ENCODE assay signal across 8 mouse cellular contexts in the genomic region with DNA sequence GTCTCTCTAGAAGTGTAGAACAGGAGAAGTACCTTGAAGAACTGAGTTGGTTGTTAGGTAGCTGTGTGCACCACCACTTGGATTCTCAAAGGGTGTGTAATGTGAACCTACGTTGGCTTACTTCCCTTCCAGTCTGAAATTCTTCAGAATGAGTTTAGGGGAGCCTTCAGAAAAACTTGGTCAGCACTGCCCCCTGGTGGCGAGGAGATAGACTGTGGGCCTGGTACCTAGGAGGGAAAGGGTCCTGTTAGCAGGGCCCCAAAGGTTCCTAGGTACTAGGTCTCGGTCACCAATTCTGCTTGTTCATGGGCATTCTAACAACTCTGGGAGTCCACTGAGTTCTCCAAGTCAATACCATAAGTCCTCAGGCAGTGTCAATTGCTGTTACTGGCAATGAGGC. TPM values are rescaled to one million over a fixed set of nuclear protein-coding genes. Genes with fewer than 3 reads are reported as not detected.
DNase-seq lines count a peak whose midpoint lies in the region; ATAC-seq and TF ChIP-seq lines count a peak whose summit lies in the region.

No protein-coding gene starts in this region.

- no peak overlapping the region for H3K9ac ChIP-seq in limb, embryonic 14.5 days (ENCODE audit: low read depth, low read length, severe bottlenecking)

- H3K36me3 ChIP-seq in limb, embryonic 14.5 days (ENCODE audit: control insufficient read depth, insufficient read depth, low read length): no peaks in the 10 kb centered on the region
- H3K36me3 ChIP-seq in thymus, adult 2 months (ENCODE audit: control insufficient read depth, insufficient read depth, low read length): no peaks in the 10 kb centered on the region

- H3K27ac ChIP-seq in limb, embryonic 14.5 days (replicated peaks; ENCODE audit: low read depth, low read length): no peak overlapping the region
- H3K27ac ChIP-seq in olfactory bulb, adult 2 months (ENCODE audit: insufficient read depth, low read depth, low read length): no peak overlapping the region
- H3K27ac ChIP-seq in thymus, adult 2 months (ENCODE audit: control insufficient read depth, insufficient read depth, low read length): no peak overlapping the region

- WGBS in limb, embryonic 14.5 days: 17% methylated on average over 3 of the region's 3 CpGs
- 19% methylated on average over 3 of the region's 3 CpGs for WGBS in olfactory bulb, adult 2 months
- 22% methylated on average over 3 of the region's 3 CpGs for WGBS in thymus, adult 2 months

- H3K4me3 ChIP-seq in limb, embryonic 14.5 days (replicated peaks; ENCODE audit: low read length): no peak overlapping the region
- no peak overlapping the region for H3K4me3 ChIP-seq in olfactory bulb, adult 2 months (ENCODE audit: insufficient read depth, low read depth, low read length)
- H3K4me3 ChIP-seq in thymus, adult 2 months (ENCODE audit: control insufficient read depth, insufficient read depth, low read length): no peak overlapping the region

- no peaks in the 10 kb centered on the region for H3K4me1 ChIP-seq in limb, embryonic 14.5 days (ENCODE audit: control insufficient read depth, insufficient read depth, low read length)
- H3K4me1 ChIP-seq in olfactory bulb, adult 2 months (ENCODE audit: control insufficient read depth, insufficient read depth, low read length): no peaks in the 10 kb centered on the region
- H3K4me1 ChIP-seq in thymus, adult 2 months (replicated peaks; ENCODE audit: control insufficient read depth, insufficient read depth, low read length): peaks cover 29% of the 10 kb centered on the region

- no peak overlapping the region for H3K4me2 ChIP-seq in limb, embryonic 14.5 days (replicated peaks; ENCODE audit: low read depth, low read length, severe bottlenecking)

- no peaks in the 10 kb centered on the region for H3K9me3 ChIP-seq in limb, embryonic 14.5 days (ENCODE audit: control insufficient read depth, low read length)

- peak; percentile 49; the same call in 1 of the 2 replicates for TF ChIP-seq CTCF in olfactory bulb, adult 2 months (IDR thresholded peaks at IDR 0.05; ENCODE audit: insufficient read depth, low read depth, low read length)
- TF ChIP-seq CTCF in thymus, adult 2 months (IDR thresholded peaks at IDR 0.05; ENCODE audit: borderline replicate concordance, control insufficient read depth, extremely low read depth, insufficient read depth, low read length, poor library complexity): peak; percentile 55; the same call in 1 of the 2 replicates

- DNase-seq in ovary, postnatal 10 days (ENCODE audit: low spot score): peak; percentile 69
- no peak for DNase-seq in ovary, adult 18-20 months (ENCODE audit: low spot score)
- peak; percentile 68 for DNase-seq in cerebellum, adult 11-12 months
- peak; percentile 78 to 81 for DNase-seq in frontal cortex, postnatal 25 days (ENCODE audit: low spot score in 2 of 2)
- peak; percentile 48 for DNase-seq in kidney, adult 11 months
- peak; percentile 72 for DNase-seq in limb, embryonic 14.5 days (ENCODE audit: low spot score)
- peak; percentile 91 for DNase-seq in thymus, adult 2 months

- no peak for TF ChIP-seq POLR2A in limb, embryonic 14.5 days (IDR thresholded peaks at IDR 0.05; ENCODE audit: borderline replicate concordance, extremely low read depth, insufficient read depth, insufficient read length)
- TF ChIP-seq POLR2A in olfactory bulb, adult 2 months (IDR thresholded peaks at IDR 0.05; ENCODE audit: insufficient read depth, low read depth, low read length): no peak
- TF ChIP-seq POLR2A in thymus, adult 2 months (IDR thresholded peaks at IDR 0.05; ENCODE audit: control insufficient read depth, extremely low read depth, insufficient read depth, low read length, poor library complexity): no peak

- H3K27me3 ChIP-seq in limb, embryonic 14.5 days (ENCODE audit: control insufficient read depth, insufficient read depth, low read length): no peaks in the 10 kb centered on the region
- no peaks in the 10 kb centered on the region for H3K27me3 ChIP-seq in thymus, adult 2 months (ENCODE audit: control insufficient read depth, insufficient read depth, low read length)

- peak; percentile 50; the same call in 1 of the 2 replicates for ATAC-seq in limb, embryonic 14.5 days (ENCODE audit: low FRiP score, low read depth)

RNA-seq across cellular contexts. Expression of gene Neurl3, which starts 4.7 kb away (rescaled TPM):
- 3.0 and 3.7 TPM in 2 replicates for polyA plus RNA-seq in limb, embryonic 14.5 days (2012; rRNA removed)
- polyA plus RNA-seq in limb, embryonic 14.5 days (2014; fragmentation: Nextera tagmentation; extraction: Ambion mirVana): 1.8 and 1.9 TPM in 2 replicates
- polyA plus RNA-seq in olfactory bulb, adult 2 months (2012; ENCODE audit: insufficient read depth, insufficient read length, low replicate concordance, missing spikeins): not detected in 2 replicates
- polyA plus RNA-seq in thymus, adult 2 months (2012; rRNA removed): 13.4 and 14.3 TPM in 2 replicates

RNA-seq across cellular contexts. Expression of gene Arid5a, which starts 28.3 kb away (rescaled TPM):
- 7.1 and 9.1 TPM in 2 replicates for polyA plus RNA-seq in limb, embryonic 14.5 days (2012; rRNA removed)
- polyA plus RNA-seq in limb, embryonic 14.5 days (2014; fragmentation: Nextera tagmentation; extraction: Ambion mirVana): 8.0 and 9.6 TPM in 2 replicates
- not detected in 2 replicates for polyA plus RNA-seq in olfactory bulb, adult 2 months (2012; ENCODE audit: insufficient read depth, insufficient read length, low replicate concordance, missing spikeins)
- polyA plus RNA-seq in thymus, adult 2 months (2012; rRNA removed): 51.7 and 57.2 TPM in 2 replicates

RNA-seq across cellular contexts. Expression of gene Uggt1, which starts 34.7 kb away (rescaled TPM):
- polyA plus RNA-seq in limb, embryonic 14.5 days (2012; rRNA removed): 28.2 and 30.8 TPM in 2 replicates
- 72.0 and 74.3 TPM in 2 replicates for polyA plus RNA-seq in limb, embryonic 14.5 days (2014; fragmentation: Nextera tagmentation; extraction: Ambion mirVana)
- polyA plus RNA-seq in olfactory bulb, adult 2 months (2012; ENCODE audit: insufficient read depth, insufficient read length, low replicate concordance, missing spikeins): 379 TPM in 1 of 2 replicates, not detected in the other
- polyA plus RNA-seq in thymus, adult 2 months (2012; rRNA removed): 31.8 and 33.0 TPM in 2 replicates
